Mouse (Mus musculus): ENCODE measurements around the gene Cdca5.

Cdca5 gene

DNA sequence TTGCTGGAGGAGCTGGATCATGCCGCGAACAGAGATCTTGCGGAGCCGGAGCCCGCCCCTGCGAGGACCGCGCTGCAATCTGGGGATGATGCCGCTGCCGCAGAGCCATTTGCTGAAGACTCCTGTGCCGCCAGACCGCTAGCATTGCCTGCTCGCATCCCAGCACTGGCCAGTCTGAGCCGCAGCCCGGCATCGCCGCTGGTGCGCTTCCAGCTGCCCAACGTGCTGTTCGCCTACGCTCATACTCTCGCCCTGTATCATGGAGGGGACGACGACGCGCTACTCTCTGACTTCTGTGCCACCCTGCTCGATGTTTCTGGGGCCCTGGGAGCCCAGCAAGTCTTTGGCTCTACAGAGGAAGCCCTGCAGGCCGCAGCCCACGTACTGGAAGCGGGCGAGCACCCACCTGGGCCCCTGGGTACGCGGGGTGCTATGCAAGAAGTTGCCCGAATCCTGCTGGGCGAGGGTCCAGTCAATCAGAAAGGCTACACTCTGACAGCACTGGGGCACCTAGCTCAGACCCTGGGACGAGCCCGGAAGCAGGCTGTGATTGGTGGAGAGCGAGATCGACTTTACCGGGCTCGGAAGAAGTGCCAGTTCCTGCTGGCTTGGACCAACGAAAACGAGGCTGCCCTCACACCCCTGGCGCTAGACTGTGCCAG lies 23.0 kb upstream of the Cdca5 start:
- DNase-seq (ENCODE audit: low read depth, low spot score), result peak; percentile 68

DNA sequence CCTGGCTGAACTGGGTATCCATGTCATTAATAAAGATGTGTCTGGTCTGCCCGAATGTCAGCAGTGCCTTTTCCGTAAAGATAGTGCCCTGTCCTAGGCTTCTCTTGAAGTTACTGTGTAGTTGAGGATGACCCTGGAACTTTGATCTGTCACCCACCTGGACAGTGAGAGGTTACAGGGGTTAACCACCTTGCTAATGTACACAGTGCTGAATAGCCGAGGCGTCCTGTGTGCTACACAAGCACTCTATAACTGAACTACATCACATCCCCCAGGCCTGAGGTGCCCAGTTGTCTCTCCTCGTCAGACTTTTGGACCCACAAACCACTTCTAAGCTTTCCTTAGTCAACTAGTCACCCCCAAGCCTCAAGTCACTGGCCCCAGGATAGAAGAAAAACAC lies 22.4 kb upstream of the Cdca5 start:
- DNase-seq (ENCODE audit: low read depth, low spot score), result no peak

DNA sequence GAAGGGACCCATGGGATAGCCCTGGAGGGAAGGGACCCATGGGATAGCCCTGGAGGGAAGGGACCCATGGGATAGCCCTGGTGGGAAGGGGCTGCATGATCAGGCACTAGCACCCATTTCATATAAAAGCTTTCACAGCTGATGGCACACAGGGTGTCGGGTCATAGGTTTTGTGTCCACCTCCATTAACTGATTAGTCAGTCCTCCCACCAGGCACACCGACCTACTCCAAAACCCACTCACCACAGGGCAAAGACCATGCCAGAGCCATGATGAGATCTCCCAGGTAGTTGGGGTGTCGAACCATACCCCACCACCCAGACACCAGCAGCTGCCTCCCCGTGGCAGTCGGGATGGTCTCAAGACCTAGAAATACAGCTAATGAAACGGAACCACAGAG lies 21.7 kb upstream of the Cdca5 start:
- no peak for DNase-seq (ENCODE audit: low read depth, low spot score)

- peak; percentile 19 for DNase-seq (ENCODE audit: low read depth, low spot score)
Observed at GRCm38 (mm10) chr19:6066571-6066970, 18.2 kb upstream of the Cdca5 start.

DNA sequence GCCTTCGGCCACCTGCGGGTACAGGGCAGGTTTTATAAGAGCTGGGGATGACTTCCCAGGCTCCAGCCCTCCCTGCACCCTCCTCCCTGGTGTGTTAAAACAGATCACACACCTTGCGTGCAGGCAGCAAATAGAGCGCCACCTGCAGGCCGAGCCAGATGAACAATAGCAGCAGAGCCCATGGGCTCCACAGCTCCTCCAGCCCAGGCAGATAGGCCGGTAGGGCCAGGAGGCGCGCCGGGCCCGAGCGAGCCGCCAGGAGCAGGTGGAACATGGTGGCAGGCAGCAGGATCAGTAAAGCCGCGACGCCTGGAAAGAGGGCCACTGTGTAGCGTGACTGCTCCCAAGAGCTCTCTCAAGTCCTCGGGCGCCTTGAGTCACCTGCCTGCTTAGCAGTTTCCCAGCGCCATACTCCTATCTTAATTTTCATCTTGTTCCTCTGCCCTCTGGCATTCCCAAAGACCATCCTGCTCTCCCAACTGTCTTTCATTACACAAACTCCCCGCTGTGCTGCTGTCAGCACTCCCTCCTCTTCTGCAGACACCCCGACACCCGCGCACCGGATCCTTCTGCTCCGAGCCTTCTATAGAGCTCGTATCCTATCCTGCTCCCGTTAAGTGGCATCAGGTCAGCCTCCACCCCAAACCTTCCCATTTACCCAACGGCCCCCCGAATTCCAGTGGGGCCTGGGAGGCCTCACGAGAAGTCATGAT lies 17.6 kb upstream of the Cdca5 start:
- peak; percentile 94 for DNase-seq (ENCODE audit: low read depth, low spot score)

- DNase-seq (ENCODE audit: low read depth, low spot score), result peak; percentile 96
Observed at GRCm38 (mm10) chr19:6067724-6068415, 16.9 kb upstream of the Cdca5 start, which contains the start of gene Tm7sf2. Gene Tm7sf2 (minus strand): TSS chr19:6068373.

GRCm38 (mm10) chr19:6068951-6069350 lies 15.8 kb upstream of the Cdca5 start:
- DNase-seq (ENCODE audit: low read depth, low spot score), result no peak

DNA sequence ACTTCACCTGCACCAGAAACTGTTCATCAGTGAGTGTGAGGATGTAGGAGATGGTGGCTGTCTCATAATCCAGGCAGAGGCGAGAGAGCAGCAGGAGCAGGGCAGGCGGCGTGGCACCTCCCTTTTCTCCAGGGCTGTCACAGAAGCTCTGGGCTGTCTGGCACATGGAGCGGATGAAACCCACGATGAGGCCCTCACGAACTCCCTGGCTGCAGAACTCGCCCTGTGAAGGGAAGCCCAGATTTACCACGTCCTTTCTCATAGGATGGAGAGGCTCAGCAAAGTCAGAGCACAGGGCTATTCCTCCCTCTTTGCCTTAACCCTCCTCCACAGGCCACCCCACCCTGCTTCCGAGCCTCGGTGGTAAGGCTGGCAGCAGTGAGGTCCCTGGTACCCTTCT lies 14.9 kb upstream of the Cdca5 start:
- DNase-seq (ENCODE audit: low read depth, low spot score), result no peak

GRCm38 (mm10) chr19:6070571-6071250 lies 14.1 kb upstream of the Cdca5 start:
- DNase-seq (ENCODE audit: low read depth, low spot score), result peak; percentile 86

DNA sequence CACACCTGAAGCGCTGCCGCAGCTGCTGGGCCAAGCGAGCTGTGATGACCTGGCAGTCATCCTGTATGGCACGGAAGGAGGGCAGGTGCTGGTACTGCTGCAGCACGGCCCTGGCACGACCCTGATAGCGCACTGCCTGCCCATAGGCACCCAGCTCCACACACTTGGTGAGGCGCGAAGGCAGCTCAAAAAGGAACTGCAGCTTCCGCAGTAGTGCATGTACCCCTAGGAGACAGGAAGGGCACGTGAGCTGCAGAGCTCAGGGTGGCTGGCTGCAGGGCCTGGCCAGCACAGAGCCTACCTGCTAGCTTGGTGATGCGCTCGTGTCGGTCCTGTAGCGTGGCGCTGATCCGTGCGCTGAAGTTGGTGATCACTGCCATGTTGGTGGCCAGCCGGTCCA lies 13.5 kb upstream of the Cdca5 start:
- DNase-seq (ENCODE audit: low read depth, low spot score), result peak; percentile 49

GRCm38 (mm10) chr19:6073889-6074288 lies 10.9 kb upstream of the Cdca5 start:
- no peak for DNase-seq (ENCODE audit: low read depth, low spot score)

GRCm38 (mm10) chr19:6076564-6077393 lies 8.0 kb upstream of the Cdca5 start, which contains the start of gene Vps51:
Gene Vps51 (minus strand): TSS chr19:6077231.
- DNase-seq (ENCODE audit: low read depth, low spot score), result peak; percentile 97

GRCm38 (mm10) chr19:6079983-6080480 lies 4.8 kb upstream of the Cdca5 start, which contains the start of gene Tmem262:
Gene Tmem262 (plus strand): TSS chr19:6080033.
- DNase-seq (ENCODE audit: low read depth, low spot score), result no peak

DNA sequence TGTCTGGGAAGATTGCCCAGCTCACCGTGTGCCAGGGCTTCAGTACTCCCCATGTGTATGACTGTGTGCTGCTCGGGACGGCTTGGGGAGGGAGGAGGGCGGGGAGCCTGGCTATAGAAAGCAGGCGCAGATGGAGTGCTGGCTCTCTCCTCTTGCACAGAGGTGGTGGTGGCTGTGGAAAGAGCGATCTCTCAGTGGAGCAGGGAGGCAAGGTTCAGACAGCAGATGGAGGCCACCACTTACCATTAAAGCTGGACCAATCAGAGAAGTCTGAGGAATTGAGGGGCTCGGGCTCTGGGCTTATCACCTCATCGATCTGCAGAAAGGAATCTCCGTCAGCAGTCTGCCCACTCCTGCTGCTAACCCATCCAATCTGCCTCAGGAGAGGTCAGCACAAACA lies 2.6 kb upstream of the Cdca5 start, which contains the start of gene Gm28374:
Gene Gm28374, minus strand, starts transcription at position 101 of the 400 bp plus-strand sequence.
- DNase-seq (ENCODE audit: low read depth, low spot score), result no peak

DNA sequence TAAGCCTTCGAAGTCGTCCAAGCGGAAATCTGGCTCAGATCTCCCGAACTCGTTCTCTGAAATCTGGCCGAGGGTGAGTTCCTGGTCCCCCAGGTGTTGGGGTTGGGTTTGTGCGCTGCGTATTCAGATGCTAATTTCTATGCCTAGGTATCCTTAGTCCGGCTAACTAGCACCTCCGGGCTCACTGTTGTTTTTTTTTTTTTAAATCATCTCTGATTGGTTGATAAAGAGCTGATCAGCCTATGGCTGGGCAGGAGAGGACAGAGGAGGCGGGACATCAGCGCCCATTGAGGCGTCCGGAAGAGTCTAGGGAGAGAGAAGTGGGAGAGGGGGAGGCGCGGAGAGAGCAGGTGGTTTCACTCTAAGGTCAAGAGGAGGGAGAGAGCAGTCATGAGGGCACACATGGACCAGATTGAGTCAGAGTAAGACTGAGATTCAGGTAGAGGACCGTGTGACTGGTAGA lies 665 bp downstream of the Cdca5 start:
- DNase-seq (ENCODE audit: low read depth, low spot score), result peak; percentile 99

DNA sequence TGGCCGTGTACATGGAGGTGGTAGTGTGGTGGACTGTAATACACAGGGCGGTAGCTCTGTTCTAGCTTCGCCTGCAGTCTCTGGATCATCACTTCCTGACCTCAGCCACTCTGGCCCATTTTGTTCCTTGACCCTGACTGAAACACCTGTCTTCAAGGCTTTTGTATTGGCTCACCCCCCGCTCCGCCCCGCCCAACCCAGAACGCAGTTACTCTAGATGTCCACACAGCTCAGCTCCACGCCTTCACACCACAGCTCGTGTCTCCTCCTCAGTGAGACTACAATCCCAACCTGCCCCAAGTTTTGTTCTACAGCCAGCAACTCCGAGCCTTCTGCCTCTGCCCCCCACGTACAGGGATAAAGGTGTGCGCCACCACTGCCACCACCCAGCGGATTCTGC lies 4.1 kb downstream of the Cdca5 start:
- DNase-seq (ENCODE audit: low read depth, low spot score), result peak; percentile 53

DNA sequence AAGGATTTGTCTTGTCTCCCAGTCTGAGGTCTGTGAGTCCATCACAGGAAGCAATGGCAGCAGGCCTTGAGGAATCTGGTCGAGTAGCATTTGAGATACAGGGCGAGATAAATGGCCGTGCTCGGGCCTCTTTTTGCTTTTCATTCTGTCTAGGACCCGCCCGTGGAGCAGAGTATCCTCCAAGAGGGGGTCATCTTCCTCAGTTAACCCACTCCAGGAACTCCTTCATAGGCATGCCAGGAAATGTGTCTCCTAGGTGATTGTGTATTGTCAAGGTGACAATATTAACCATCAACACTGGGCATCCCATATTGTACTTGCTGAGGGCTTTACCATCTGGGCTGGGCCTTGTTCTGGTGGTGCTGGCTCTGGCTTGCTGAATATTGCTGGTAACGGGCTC lies 9.3 kb downstream of the Cdca5 start, which contains the start of gene AC131692.1:
Gene AC131692.1, plus strand, starts transcription at position 301 of the 400 bp plus-strand sequence.
- DNase-seq (ENCODE audit: low read depth, low spot score), result no peak

GRCm38 (mm10) chr19:6097847-6098246 lies 13.1 kb downstream of the Cdca5 start:
- no peak for DNase-seq (ENCODE audit: low read depth, low spot score)

DNA sequence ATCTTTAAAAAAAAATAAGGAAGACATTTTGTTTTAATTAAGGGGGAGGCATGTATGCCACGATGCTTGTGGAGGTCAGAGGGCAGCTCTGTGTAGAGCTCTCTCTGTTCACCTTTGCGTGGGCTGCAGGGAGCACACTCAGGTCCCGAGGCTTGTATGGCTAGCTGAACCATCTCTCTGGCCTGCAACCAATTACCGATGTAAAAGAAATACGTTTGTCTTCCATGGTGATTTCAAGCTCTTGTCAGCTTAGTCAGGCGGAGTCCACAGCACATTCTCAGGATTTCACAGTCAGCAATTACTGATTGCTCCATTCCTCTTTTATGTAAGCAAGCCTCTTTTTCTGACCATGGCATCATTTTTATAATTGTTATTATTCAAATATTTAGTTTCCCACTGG lies 16.4 kb downstream of the Cdca5 start:
- DNase-seq (ENCODE audit: low read depth, low spot score), result no peak

DNA sequence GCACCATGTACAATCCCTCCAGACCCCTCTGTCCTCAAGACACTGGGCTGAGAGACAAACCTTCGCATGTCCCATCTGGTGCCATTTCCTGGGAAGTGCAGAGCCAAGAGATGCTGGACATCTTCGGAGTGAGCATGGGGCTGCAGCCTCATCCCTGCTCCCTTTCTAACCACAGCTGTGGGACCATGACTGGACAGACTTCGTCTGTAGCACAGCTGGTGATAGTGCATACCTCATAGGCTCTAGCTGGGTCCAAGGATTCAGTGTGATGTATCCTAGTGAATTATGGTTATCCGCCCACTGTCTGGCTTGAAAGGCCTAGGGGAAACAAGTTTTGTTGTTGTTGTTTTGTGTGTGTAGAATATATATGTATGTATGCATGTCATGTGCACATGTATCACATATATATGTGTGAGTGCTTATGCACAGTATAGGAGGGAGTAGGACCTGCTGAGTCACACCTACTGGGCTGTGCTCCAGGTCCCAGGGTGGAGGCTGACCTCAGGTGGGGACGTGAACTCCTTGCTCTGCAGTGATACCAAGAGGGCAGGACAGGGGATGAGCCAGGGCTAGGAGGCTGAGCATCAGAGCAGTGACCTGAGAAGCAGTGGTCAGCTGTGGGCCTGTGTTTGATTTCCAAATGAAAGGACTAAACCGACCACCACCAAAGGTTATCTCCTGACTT lies 17.5 kb downstream of the Cdca5 start:
- DNase-seq (ENCODE audit: low read depth, low spot score), result no peak

Data from R1 (cell line).